Mouse (Mus musculus) G1E (cell line): ENCODE results near the gene Gm11096. TPM values are rescaled to one million over a fixed set of nuclear protein-coding genes. Genes with fewer than 3 reads are reported as not detected.

Experiments used
- ATAC-seq: 2 replicates; pipeline ENCODE4 v1.8.0; 2016; ENCODE audit warnings: mild to moderate bottlenecking; ENCODE audit not compliant: insufficient number of reproducible peaks, poor library complexity, low FRiP score, severe bottlenecking; ENCODE audit errors: extremely low read depth
- DNase-seq: peaks from one replicate; pipeline ENCODE4 v3.0.0; 2012; ENCODE audit warnings: low spot score
- H3K27me3 ChIP-seq: 2 replicates; pipeline ENCODE4 v1.6.1; 2012; ENCODE audit warnings: mild to moderate bottlenecking, low read length, inconsistent platforms; ENCODE audit not compliant: insufficient read depth
- H3K36me3 ChIP-seq: replicated peaks from 2 replicates; pipeline ENCODE3; 2012; ENCODE audit warnings: mild to moderate bottlenecking, inconsistent platforms
- H3K4me1 ChIP-seq: 2 replicates; pipeline ENCODE4 v1.6.1; 2012; ENCODE audit warnings: low read depth, low read length, inconsistent platforms, mixed read lengths; ENCODE audit not compliant: insufficient read depth
- H3K4me3 ChIP-seq: 2 replicates; pipeline ENCODE4 v1.5.1; 2012; ENCODE audit warnings: low read depth, mild to moderate bottlenecking, inconsistent platforms, low read length, moderate library complexity, mixed read lengths
- H3K9me3 ChIP-seq: replicated peaks from 2 replicates; pipeline ENCODE4 v1.6.1; 2012; ENCODE audit warnings: inconsistent platforms
- CTCF ChIP-seq: IDR thresholded peaks from 2 replicates; pipeline ENCODE4 v1.5.1; 2012; ENCODE audit warnings: low read depth, low read length, inconsistent platforms, mixed read lengths
- GATA1 ChIP-seq: IDR thresholded peaks from 2 replicates; pipeline ENCODE4 v1.6.1; 2012; ENCODE audit warnings: borderline replicate concordance, low read length, inconsistent platforms, mixed read lengths
- GATA2 ChIP-seq: IDR thresholded peaks from 2 replicates; pipeline ENCODE4 v1.6.1; 2012; ENCODE audit warnings: low read depth, low read length, inconsistent platforms, borderline replicate concordance
- POLR2AphosphoS5 ChIP-seq: IDR thresholded peaks from 2 replicates; pipeline ENCODE4 v1.6.1; 2012; ENCODE audit warnings: low read depth, low read length, inconsistent platforms; ENCODE audit not compliant: insufficient replicate concordance
- TAL1 ChIP-seq: conservative IDR thresholded peaks from 2 replicates; pipeline ENCODE4 v1.6.1; 2012; ENCODE audit warnings: low read depth, low read length, inconsistent platforms, mixed read lengths
- polyA plus RNA-seq: library from polyadenylated mRNA; stranded (reverse); fragments of >175 nt; gene quantifications from 2 replicates; pipeline ENCODE4 v1.2.3, GENCODE M21; 2012
- total RNA-seq, 2 experiments: library from RNA; stranded (forward) in 1 of 2; stranded (reverse) in 1 of 2; fragments of 200-1000 nt in 1 of 2; fragments of >200 nt in 1 of 2; fragmentation: Nextera tagmentation in 1 of 2; gene quantifications; 2 replicates each; pipeline ENCODE4 v1.2.3; 2014 to 2017

The Gm11096 gene
- total and polyA plus RNA-seq, 3 experiments = not detected

DNA sequence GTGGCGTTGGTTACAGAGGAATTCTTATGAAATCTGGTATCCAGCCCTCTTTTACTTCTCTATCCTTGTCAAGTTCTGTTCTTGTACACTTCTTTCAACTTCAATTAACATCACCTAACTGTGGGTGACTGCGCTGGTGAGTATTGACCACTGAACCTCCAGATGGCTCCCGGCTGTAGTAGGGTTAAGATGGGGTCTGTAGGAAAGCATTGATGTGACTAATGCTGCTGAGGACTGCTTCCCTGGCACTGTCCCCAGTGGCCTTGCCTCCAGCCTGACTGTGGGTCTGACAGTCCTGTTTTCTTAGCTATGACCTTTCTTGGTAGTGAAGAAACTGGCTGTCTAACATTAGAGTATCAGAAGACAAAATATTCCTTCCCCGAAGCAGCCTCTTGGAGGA is 38.4 kb upstream of the Gm11096 start:
- TF ChIP-seq GATA2 = no peak
- TF ChIP-seq TAL1 = no peak
- TF ChIP-seq POLR2AphosphoS5 = no peak
- no peak for TF ChIP-seq CTCF
- TF ChIP-seq GATA1 = no peak
- Histone ChIP-seq H3K9me3 (peaks cover 11% of the 10 kb centered on the region), H3K36me3 (no peaks in the 10 kb centered on the region), H3K27me3 (no peaks in the 10 kb centered on the region), H3K4me1 (no peaks in the 10 kb centered on the region), H3K4me3 (no peak overlapping the region)
- DNase-seq (no peak), ATAC-seq (no peak)

DNA sequence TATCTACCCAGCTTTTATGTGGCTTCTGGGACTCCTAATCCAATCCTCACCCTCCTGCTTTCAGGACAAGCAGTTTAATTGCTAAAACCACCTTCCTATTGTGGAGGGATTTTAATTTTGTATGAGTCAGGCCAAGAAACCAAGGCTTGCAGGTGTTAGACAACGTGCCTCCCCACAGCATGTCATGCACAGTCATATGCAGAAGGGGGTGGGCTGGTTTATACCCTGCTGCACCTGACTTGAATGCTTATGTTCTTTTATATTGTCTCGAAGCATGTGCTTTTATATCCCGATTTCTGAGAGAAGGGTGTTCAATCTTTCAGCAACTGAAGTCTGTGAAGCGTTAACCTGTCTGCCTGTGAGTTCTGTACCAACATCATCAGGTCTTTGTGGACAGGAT is 37.3 kb upstream of the Gm11096 start:
- Histone ChIP-seq H3K9me3 (peaks cover 13% of the 10 kb centered on the region), H3K4me1 (no peaks in the 10 kb centered on the region), H3K36me3 (no peaks in the 10 kb centered on the region), H3K27me3 (no peaks in the 10 kb centered on the region), H3K4me3 (no peak overlapping the region)
- no peak for ATAC-seq
- TF ChIP-seq GATA1 (no peak), GATA2 (no peak), CTCF (no peak), TAL1 (no peak), POLR2AphosphoS5 (no peak)
- DNase-seq = no peak

DNA sequence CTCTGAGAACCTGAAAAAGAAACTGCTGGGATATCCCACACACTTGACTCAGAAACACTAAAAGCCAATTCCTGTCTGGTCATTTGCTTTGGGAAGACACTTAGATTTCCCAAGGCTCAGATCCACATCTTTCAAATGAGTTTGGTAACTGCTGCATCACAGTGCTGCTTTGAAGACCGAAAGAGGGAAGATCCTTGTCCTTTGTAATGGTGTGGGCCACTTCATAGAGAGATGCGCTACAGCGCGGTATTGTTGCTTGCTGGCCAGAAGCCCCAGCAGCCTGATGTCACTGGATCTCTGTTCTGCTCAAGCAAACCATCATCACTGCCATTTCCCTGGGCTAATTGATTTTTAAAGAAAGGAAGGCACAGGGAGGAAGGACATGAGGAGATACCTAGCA is 28.8 kb upstream of the Gm11096 start:
- no peak for ATAC-seq
- Histone ChIP-seq H3K36me3 (no peaks in the 10 kb centered on the region), H3K27me3 (no peaks in the 10 kb centered on the region), H3K4me3 (no peak overlapping the region), H3K9me3 (peaks cover 10% of the 10 kb centered on the region), H3K4me1 (no peaks in the 10 kb centered on the region)
- TF ChIP-seq POLR2AphosphoS5 (no peak), GATA2 (no peak), TAL1 (no peak), CTCF (no peak), GATA1 (no peak)
- no peak for DNase-seq

DNA sequence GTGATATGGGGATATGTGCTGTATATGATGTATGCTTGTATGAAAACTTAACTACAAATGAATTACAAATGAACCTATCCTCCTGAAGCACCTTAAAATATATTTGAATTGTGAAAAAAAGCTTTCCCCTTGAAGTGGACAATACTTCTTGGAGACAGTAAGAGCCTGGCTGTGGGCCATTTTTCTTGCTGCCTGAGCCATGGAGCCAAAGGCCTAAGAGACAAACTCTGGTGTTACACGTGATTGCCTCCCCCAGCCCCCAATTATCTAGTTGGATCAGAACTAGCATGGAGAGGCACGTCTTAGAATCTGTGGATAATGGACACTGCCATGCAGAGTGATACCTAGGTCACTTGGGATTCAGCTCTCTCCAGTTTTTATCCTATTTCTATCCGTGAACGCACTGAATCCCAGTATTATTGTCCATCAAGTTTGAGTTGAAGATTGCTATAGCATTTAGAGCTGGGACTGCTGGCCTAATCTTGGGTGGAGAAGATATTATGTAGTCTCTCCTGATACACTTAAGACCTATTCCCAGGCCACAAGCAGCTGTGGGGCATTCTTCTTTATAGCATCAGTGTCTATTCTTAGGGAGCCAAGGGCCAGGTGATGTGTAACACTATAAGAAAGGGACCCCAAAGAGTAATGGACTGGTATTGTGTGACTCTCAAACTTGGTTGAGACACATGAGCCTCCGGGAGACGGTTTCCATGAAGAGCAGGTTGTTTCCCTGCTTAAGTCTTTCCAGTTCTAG is 25.0 kb upstream of the Gm11096 start:
- H3K9me3 ChIP-seq = peaks cover 13% of the 10 kb centered on the region
- H3K27me3 ChIP-seq = no peaks in the 10 kb centered on the region
- H3K4me1 ChIP-seq = no peaks in the 10 kb centered on the region
- DNase-seq (no peak), ATAC-seq (no peak)
- TF ChIP-seq GATA1 (no peak), POLR2AphosphoS5 (no peak), GATA2 (no peak), CTCF (no peak), TAL1 (no peak)
- H3K4me3 ChIP-seq = no peak overlapping the region
- no peaks in the 10 kb centered on the region for H3K36me3 ChIP-seq

DNA sequence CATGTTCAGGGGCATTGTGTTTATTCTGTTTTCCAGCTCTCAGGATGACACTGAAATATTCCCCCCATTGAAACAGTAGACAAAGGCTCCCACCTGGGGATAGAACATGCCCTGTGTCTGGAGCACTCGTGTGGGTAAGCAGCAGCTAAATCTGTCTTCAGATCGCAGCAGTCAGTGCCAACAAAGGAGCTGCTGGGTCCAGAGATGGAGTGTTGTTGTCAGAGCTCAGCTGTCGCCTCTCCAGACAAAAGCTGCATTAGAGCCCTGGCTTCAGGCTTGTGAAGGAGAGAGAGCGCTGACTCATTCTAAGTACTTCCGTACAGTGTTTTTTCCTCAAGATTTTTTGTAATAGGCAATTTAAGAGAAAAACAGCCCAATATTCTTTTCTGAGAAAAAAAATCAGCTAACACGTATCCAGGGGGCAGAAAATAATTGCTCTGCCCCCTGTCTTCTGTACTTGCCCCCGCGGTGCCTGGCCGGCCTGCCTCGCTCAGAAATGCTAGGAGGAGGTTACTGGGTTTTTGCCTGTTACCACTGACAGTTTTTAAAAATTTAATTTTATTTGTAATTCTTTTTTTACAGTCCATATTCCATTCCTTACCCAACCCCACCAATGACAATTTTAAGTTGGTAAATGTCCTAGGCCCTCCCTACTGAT is 21.6 kb upstream of the Gm11096 start:
- TF ChIP-seq GATA1 = no peak
- DNase-seq (no peak), ATAC-seq (no peak)
- Histone ChIP-seq H3K27me3 (no peaks in the 10 kb centered on the region), H3K9me3 (peaks cover 25% of the 10 kb centered on the region), H3K36me3 (no peaks in the 10 kb centered on the region), H3K4me1 (no peaks in the 10 kb centered on the region), H3K4me3 (no peak overlapping the region)

DNA sequence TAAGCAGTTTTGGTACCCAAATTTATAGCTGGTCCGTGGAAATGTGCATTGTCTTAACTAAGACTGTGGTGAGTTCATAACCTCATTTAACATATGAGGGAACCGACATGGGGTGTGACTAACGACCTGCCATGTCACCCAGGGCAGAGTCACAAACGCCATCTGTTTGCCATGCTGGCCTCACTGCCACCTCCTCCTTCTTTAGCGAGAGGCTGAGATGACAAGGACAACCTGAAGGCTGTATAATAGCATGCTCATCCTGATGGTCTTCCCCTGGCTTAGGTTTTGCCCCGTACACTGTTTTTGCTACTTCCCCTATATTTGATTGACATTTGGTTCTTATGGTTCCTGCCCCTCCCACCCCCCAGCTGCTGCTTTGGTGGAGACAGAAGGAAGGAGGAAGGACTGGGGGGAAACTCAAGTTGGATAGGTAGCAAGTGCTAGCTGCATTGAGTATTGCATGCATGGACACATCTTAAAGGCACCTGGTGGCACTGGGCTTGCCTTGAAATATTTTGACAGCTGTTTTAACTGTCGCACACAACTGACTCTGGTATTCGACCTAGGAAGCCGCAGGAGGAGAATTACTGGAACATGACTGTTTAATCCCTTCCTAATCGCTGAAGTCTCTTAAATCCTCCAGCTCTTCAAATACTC is 17.2 kb upstream of the Gm11096 start:
- H3K9me3 ChIP-seq = peaks cover 34% of the 10 kb centered on the region
- no peaks in the 10 kb centered on the region for H3K27me3 ChIP-seq
- H3K4me1 ChIP-seq = no peaks in the 10 kb centered on the region
- ATAC-seq (no peak), DNase-seq (no peak)
- TF ChIP-seq POLR2AphosphoS5 (no peak), CTCF (no peak), GATA2 (no peak), TAL1 (no peak), GATA1 (no peak)
- H3K4me3 ChIP-seq = no peak overlapping the region
- no peaks in the 10 kb centered on the region for H3K36me3 ChIP-seq
